In the genomic region with DNA sequence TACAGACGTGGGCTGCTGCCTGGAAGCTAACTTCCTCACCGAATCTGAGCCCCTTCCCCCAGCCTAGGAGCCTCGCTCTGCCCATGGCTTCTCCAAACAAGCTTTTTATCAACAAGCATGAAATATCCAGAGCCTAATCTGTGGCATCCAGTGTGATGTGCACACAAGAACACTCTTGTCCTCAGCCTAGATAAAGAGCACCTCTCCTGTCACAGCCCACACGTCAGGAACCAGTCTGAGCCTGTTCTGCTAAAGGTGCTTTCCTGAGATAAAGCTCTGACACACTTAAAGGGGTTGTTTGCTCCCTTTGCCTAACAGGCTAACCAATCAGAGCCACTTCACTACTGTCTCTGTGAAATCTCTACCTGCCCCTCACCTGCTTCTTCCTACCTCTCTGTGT, we compare ENCODE assay signal across 20 mouse cellular contexts.
DNase-seq lines count a peak whose midpoint lies in the region; ATAC-seq and TF ChIP-seq lines count a peak whose summit lies in the region.
"Had no signal": no experiment of that assay in that cellular context is flagged by ENCODE, and none has a peak within 500 bp of the region (broad histone marks: within the 10 kb centered on the region; RNA-seq: fewer than 3 reads in every experiment).

No protein-coding gene starts in this region.

- no peaks in the 10 kb centered on the region for H3K9me3 ChIP-seq in heart, embryonic 16.5 days (replicated peaks; ENCODE audit: control insufficient read depth, low read length)
- no peaks in the 10 kb centered on the region for H3K9me3 ChIP-seq in heart, embryonic 12.5 days (replicated peaks)
- no peaks in the 10 kb centered on the region for H3K9me3 ChIP-seq in limb, embryonic 15.5 days
- H3K9me3 ChIP-seq in hindbrain, embryonic 12.5 days (replicated peaks) = no peaks in the 10 kb centered on the region
- no peaks in the 10 kb centered on the region for H3K9me3 ChIP-seq in forebrain, embryonic 11.5 days (ENCODE audit: control insufficient read depth, low read length)
- H3K9me3 ChIP-seq: heart, embryonic 10.5 days; limb, embryonic 13.5 days had no signal

- H3K4me3 ChIP-seq in heart, embryonic 16.5 days (ENCODE audit: low read length) = no peak overlapping the region
- H3K4me3 ChIP-seq in heart, embryonic 12.5 days = no peak overlapping the region
- no peak overlapping the region for H3K4me3 ChIP-seq in limb, embryonic 15.5 days
- H3K4me3 ChIP-seq in hindbrain, embryonic 12.5 days = no peak overlapping the region
- H3K4me3 ChIP-seq in cerebellum, adult 2 months (replicated peaks; ENCODE audit: insufficient read depth, low read depth, low read length) = no peak overlapping the region
- no peak overlapping the region for H3K4me3 ChIP-seq in forebrain, embryonic 11.5 days (ENCODE audit: low read depth, low read length)
- H3K4me3 ChIP-seq: heart, embryonic 10.5 days; left cerebral cortex, adult 2 months; limb, embryonic 13.5 days had no signal

- no peak overlapping the region for H3K27ac ChIP-seq in heart, embryonic 16.5 days (ENCODE audit: low read length)
- H3K27ac ChIP-seq in heart, embryonic 12.5 days (ENCODE audit: poor library complexity, severe bottlenecking) = no peak overlapping the region
- no peak overlapping the region for H3K27ac ChIP-seq in limb, embryonic 15.5 days
- no peak overlapping the region for H3K27ac ChIP-seq in hindbrain, embryonic 12.5 days
- H3K27ac ChIP-seq in cerebellum, adult 2 months (ENCODE audit: insufficient read depth, low read length) = no peak overlapping the region
- no peak overlapping the region for H3K27ac ChIP-seq in forebrain, embryonic 11.5 days (ENCODE audit: low read depth, low read length)
- H3K27ac ChIP-seq: heart, embryonic 10.5 days; left cerebral cortex, adult 2 months; limb, embryonic 13.5 days had no signal

- no peaks in the 10 kb centered on the region for H3K4me1 ChIP-seq in heart, embryonic 16.5 days (ENCODE audit: control insufficient read depth, insufficient read depth, low read length)
- H3K4me1 ChIP-seq in heart, embryonic 12.5 days (replicated peaks) = peaks cover 8% of the 10 kb centered on the region
- H3K4me1 ChIP-seq in limb, embryonic 15.5 days = peaks cover 7% of the 10 kb centered on the region
- H3K4me1 ChIP-seq in hindbrain, embryonic 12.5 days = 0 out of 2 replicates have a peak, but pooled peaks cover 3% of the 10 kb centered on the region
- H3K4me1 ChIP-seq in cerebellum, adult 2 months (ENCODE audit: control insufficient read depth, insufficient read depth, low read length) = no peaks in the 10 kb centered on the region
- no peaks in the 10 kb centered on the region for H3K4me1 ChIP-seq in forebrain, embryonic 11.5 days (replicated peaks; ENCODE audit: control insufficient read depth, insufficient read depth, low read length)

- no peaks in the 10 kb centered on the region for H3K36me3 ChIP-seq in heart, embryonic 16.5 days (ENCODE audit: control insufficient read depth, insufficient read depth)
- H3K36me3 ChIP-seq in heart, embryonic 12.5 days = no peaks in the 10 kb centered on the region
- H3K36me3 ChIP-seq in limb, embryonic 15.5 days = no peaks in the 10 kb centered on the region
- H3K36me3 ChIP-seq in hindbrain, embryonic 12.5 days = no peaks in the 10 kb centered on the region
- H3K36me3 ChIP-seq in forebrain, embryonic 11.5 days (ENCODE audit: control insufficient read depth, insufficient read depth, low read length) = no peaks in the 10 kb centered on the region
- H3K36me3 ChIP-seq: heart, embryonic 10.5 days; limb, embryonic 13.5 days had no signal

- 0 out of 2 replicates have a peak, but pooled peaks have one; percentile 23 for ATAC-seq in heart, embryonic 16.5 days (replicated peaks; ENCODE audit: extremely low read depth, insufficient read depth, low FRiP score)
- no peak for ATAC-seq in heart, embryonic 12.5 days (ENCODE audit: insufficient number of reproducible peaks, low FRiP score)
- ATAC-seq in limb, embryonic 15.5 days (ENCODE audit: insufficient number of reproducible peaks, low FRiP score, low TSS enrichment, low read depth) = 0 out of 2 replicates have a peak, but pooled peaks have one; percentile 44
- ATAC-seq in megakaryocyte progenitor cell, adult 5-6 weeks (replicated peaks; ENCODE audit: poor library complexity) = peak; percentile 95
- no peak for ATAC-seq in hindbrain, embryonic 12.5 days (ENCODE audit: low FRiP score)
- ATAC-seq in forebrain, embryonic 11.5 days (replicated peaks; ENCODE audit: low FRiP score) = no peak
- ATAC-seq: forebrain, embryonic 16.5 days had no signal

- H3K27me3 ChIP-seq in heart, embryonic 16.5 days (ENCODE audit: control insufficient read depth, insufficient read depth, low read length) = no peaks in the 10 kb centered on the region
- no peaks in the 10 kb centered on the region for H3K27me3 ChIP-seq in heart, embryonic 12.5 days (replicated peaks)
- no peaks in the 10 kb centered on the region for H3K27me3 ChIP-seq in limb, embryonic 15.5 days
- H3K27me3 ChIP-seq in hindbrain, embryonic 12.5 days = no peaks in the 10 kb centered on the region
- H3K27me3 ChIP-seq in cerebellum, adult 2 months (ENCODE audit: control insufficient read depth, insufficient read depth, low read length) = no peaks in the 10 kb centered on the region
- H3K27me3 ChIP-seq in forebrain, embryonic 11.5 days (ENCODE audit: control insufficient read depth, insufficient read depth, low read length) = no peaks in the 10 kb centered on the region
- H3K27me3 ChIP-seq: limb, embryonic 13.5 days had no signal

- no peak for TF ChIP-seq CTCF in cerebellum, adult 2 months (IDR thresholded peaks at IDR 0.05; ENCODE audit: borderline replicate concordance, insufficient read depth, low read depth, low read length)

- WGBS in heart, embryonic 16.5 days = 14% methylated on average over 4 of the region's 4 CpGs
- 12% methylated on average over 4 of the region's 4 CpGs for WGBS in heart, embryonic 12.5 days
- 60% methylated on average over 4 of the region's 4 CpGs for WGBS in limb, embryonic 15.5 days
- WGBS in hindbrain, embryonic 12.5 days = 54% methylated on average over 4 of the region's 4 CpGs
- WGBS in cerebellum, adult 2 months = 79% methylated on average over 4 of the region's 4 CpGs
- WGBS in forebrain, embryonic 11.5 days = 70% methylated on average over 4 of the region's 4 CpGs

- no peak overlapping the region for H3K4me2 ChIP-seq in heart, embryonic 16.5 days (ENCODE audit: low read depth, low read length)
- no peak overlapping the region for H3K4me2 ChIP-seq in heart, embryonic 12.5 days
- no peak overlapping the region for H3K4me2 ChIP-seq in limb, embryonic 15.5 days
- no peak overlapping the region for H3K4me2 ChIP-seq in hindbrain, embryonic 12.5 days (replicated peaks)
- H3K4me2 ChIP-seq in forebrain, embryonic 11.5 days (ENCODE audit: low read depth, low read length, severe bottlenecking) = no peak overlapping the region
- H3K4me2 ChIP-seq: limb, embryonic 13.5 days had no signal

- DNase-seq in c-Kit-positive CD71-negative TER-119-negative erythroid progenitor cells, embryonic 14.5 days (ENCODE audit: low read depth) = peak; percentile 23
- no peak for DNase-seq in cerebellum, adult 2 months
- no peak for DNase-seq in forebrain, embryonic 11.5 days (ENCODE audit: low spot score)
- DNase-seq: adrenal gland, postnatal 10 days; B cell, adult 2 months; cerebellum, postnatal 25 days; gastrocnemius, postnatal 10 days; heart, postnatal 36 days; kidney, adult 2 months; lung, postnatal 36 days; midbrain, embryonic 14.5 days had no signal

- TF ChIP-seq POLR2A in cerebellum, adult 2 months (IDR thresholded peaks at IDR 0.05; ENCODE audit: borderline replicate concordance, insufficient read depth, low read length) = no peak

- no peak overlapping the region for H3K9ac ChIP-seq in heart, embryonic 16.5 days (ENCODE audit: low read length)
- H3K9ac ChIP-seq in heart, embryonic 12.5 days = no peak overlapping the region
- no peak overlapping the region for H3K9ac ChIP-seq in limb, embryonic 15.5 days
- H3K9ac ChIP-seq in hindbrain, embryonic 12.5 days = no peak overlapping the region
- H3K9ac ChIP-seq in forebrain, embryonic 11.5 days (ENCODE audit: low read length) = no peak overlapping the region
- H3K9ac ChIP-seq: limb, embryonic 13.5 days had no signal

Comparison
In these comparisons a context has a peak if more than half of its experiments do, and no peak if none do; other contexts are left out.
1. ATAC-seq: peak in heart, embryonic 16.5 days (single experiment), limb, embryonic 15.5 days (single experiment) and megakaryocyte progenitor cell, adult 5-6 weeks (single experiment); none in heart, embryonic 12.5 days (single experiment), hindbrain, embryonic 12.5 days (single experiment) and forebrain, embryonic 11.5 days (single experiment).